Mouse (Mus musculus): Measurements from ENCODE around the gene Apof.

Apof gene

DNA sequence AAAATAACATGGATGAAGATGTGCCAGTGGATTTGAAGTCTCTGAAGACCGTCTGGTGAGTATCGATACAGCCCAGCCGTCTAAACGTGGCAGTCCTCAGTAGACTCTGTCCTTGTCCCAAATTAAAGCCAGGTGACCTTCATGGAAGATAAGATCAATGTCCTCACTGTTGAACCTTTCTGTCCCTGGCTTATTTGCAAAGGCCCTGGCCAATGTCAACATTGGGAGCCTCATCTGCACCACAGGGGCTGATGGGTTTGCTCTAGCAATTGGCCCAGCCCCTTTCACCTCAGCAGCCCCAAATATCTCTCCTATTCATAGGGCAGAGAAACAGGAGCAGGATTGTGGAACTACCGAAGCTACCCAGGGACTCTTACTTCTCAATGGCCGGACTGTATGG lies at the start of gene Apof:
Apof (plus strand) TSS at position 301 of the 400 bp plus-strand sequence.
- no peak for DNase-seq (ENCODE audit: low read depth, low spot score)

DNA sequence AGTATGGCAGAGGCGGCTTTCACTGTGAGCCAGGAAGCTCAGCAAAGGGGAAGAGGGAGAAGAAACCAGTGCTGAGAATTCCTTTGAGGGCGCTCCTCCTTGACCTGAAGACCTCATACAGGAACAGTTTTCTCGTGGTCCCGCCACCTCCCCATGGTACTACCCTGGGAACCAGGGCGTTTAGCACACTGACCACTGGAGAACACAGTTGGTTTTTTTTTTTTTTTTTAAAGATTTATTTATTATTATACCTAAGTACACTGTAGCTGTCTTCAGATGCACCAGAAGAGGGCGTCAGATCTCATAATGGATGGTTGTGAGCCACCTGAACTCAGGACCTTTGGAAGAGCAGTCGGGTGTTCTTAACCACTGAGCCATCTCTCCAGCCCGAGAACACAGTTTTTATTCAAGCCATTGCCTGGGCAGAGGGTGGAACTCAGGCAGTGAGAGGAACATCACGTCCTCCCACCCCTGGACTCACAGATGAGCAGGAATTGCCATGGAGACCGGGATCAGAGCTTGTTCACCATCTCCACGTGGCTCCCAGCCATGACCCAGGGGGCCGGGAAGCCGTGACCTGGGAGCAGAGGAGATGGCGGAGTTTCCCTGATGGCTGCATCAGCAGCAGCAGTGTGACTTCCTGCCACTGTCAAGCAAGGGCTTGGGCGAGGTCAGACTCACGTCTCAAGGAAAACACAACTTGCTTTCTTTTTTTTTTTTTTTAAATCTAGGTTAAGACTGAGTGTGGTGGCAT lies 46.8 kb upstream of the Apof start:
- DNase-seq (ENCODE audit: low read depth, low spot score): no peak

DNA sequence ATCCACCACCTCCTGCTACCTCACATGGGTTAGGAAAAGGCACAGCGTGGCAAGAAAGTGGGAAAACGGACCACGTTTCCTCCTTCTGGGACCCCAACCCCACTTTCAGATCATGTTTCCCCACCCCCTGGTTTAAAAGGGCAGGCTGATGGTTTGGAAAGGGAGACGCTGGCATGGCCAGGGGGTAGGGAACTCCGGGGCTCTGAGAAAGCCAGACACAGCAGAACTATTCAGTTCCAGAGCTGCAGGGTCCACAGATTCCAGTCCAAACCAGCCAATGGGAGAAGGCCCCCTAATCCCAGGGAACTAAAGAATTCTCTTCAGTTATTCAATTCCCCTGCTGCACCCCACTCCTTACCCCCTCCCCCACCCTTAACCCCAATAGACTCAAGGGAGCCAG lies 43.4 kb upstream of the Apof start:
- no peak for DNase-seq (ENCODE audit: low read depth, low spot score)

DNA sequence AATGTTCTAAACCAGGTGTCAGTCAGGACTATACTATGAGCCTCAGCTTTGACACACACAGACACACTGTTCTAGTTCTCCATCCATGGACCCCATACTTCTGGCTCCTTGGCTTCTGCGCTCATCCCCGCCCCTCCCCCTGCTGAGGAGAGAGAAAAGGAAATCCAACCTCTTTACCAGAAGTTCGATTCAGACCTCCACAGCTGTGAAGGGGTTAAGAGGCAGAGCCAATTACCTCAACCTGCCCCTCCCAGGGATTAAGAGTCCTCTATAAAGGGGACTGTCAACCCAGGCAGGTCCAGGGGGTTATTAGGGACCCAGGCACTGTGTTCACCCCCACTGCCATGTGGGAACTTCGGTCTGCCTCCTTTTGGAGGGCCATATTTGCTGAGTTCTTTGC lies 42.9 kb upstream of the Apof start, which contains the start of gene Mip:
Mip (plus strand) TSS at position 301 of the 400 bp plus-strand sequence.
- DNase-seq (ENCODE audit: low read depth, low spot score): no peak

DNA sequence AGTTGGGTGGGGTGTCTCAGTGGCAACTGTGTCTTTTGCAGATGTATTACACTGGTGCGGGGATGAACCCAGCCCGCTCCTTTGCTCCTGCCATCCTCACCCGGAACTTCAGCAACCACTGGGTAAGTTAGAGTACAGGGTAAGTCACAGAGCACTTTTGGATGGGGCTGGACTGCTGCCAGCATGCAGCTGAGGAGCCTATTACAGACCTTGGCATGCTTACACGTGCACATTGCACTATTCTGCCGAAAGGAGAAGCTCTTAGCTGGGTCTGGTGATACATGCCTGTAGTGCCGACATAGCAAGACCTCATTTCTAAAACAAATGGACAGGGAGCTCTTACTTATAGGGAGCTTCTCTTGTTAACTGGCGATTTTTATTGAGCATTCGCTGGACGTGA lies 40.9 kb upstream of the Apof start:
- no peak for DNase-seq (ENCODE audit: low read depth, low spot score)

DNA sequence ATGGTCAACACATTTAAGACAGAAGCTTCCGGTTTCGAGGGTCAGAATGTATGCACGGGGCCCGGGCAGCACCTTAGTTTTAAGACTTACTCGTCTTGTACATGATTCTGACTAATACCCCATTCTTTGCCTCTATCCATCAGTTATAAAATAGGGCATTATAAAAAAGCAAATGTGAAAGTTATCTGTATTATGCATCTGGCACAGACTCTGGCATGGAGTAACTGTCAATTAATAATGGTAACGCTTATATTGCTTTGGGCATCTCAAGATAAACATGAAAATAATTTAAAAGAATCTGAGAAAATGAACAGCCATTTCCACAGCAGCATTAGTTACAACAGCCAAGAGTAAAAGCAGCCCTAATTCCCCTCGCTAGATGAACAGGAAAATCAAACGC lies 40.5 kb upstream of the Apof start:
- no peak for DNase-seq (ENCODE audit: low read depth, low spot score)

DNA sequence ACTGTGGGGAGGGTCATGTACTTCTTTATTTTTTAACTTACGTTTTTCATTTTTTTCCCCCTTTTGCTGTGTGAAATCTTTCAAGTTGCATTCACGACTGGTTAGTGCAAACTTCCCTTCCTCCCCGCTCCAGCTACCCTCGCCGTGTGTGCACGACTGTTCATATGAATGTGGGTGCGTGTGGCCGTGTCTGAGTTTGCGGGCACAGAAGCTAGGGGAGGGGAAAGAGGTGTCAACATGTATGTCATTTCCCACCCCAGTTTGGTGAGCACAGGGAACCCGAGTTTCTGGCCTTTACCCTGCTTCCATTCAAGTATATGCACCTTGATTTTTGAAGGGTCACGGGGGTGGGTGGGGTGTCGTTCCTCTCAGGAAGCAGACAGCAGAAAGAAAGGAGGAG lies 37.9 kb upstream of the Apof start:
- DNase-seq (ENCODE audit: low read depth, low spot score): no peak

DNA sequence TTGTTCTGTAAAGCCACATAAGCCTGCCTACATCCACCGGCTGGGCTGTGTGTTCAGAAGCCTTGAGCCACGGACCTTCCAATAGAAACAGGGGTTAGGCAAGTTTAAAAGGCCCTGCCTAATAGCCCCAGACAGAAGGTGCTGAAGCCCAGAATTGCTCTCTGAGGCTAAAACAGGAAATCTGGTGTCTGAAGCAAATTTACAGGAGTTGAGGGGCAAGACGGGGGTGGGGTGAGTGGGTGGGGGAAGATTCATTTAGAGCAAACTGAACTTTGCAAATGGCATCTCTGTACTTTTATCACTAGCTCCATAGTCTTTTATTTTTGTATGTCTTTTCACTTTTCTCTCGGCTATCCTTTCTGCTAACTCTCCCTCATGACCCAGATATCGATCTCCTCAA lies 37.3 kb upstream of the Apof start:
- no peak for DNase-seq (ENCODE audit: low read depth, low spot score)

DNA sequence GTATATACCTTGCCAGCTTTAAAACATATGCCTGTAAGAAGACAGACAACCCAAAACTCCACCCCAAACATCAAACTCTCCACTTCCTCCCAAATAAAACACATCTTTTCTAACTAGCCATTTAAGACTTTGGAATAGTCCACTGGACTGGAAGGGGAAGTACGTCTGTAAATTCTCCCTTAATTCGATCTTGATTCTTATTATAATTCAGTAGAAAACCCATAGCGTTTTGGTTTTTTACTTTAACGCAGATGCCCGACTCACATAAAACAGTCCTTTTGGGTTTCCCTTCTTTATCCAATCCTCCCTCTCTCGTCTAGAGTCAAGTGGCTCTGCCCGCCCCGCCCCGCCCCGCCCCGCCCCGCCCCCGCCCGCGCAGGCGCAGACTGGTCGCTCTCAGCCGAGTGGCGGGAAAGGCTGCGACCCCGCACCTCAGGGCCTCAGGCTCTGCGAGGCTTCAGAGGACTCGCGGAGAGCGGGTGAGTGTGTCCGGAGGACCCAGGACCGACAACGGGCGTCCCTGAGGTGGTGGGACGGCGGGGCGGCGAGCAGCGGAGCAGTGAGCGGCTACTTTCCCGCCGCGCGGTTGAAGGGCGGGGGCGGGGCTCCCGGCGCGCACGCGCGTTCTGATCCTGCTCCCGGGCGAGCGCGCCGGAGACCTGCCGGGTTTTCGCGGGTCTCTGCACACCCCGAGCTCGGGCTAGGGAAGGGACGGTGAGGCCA lies 36.6 kb upstream of the Apof start, which contains the start of gene Timeless:
Timeless (plus strand) TSS at position 369 of the 723 bp plus-strand sequence.
- peak; percentile 78 for DNase-seq (ENCODE audit: low read depth, low spot score)

DNA sequence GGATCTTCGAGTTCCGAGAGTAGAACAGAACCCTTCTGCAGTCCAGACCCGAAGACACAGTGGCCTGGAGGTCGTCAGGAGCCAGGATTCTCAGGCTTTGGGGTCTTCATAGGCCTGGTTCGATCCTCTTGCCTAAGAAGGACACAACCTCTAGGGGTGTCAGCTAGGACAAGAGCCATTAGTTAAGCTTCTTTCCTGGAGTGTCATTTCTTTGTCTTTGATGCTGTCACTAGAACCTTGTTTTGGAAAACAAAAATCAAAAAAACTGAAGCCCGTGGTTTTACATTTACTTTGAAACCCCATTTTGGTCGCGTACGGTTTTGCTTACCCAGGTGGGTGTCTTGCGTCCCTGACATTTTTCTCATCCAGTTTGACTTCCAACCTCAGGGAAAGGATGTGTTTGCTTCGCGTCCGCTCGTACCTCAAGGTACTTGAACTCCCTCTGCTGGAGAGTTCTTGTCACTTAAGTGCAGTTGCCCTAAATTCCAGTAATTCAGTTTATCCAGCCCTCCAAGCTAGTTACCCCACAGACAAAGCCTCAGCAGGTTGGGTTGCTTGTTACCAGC lies 36.0 kb upstream of the Apof start:
- DNase-seq (ENCODE audit: low read depth, low spot score): peak; percentile 87

DNA sequence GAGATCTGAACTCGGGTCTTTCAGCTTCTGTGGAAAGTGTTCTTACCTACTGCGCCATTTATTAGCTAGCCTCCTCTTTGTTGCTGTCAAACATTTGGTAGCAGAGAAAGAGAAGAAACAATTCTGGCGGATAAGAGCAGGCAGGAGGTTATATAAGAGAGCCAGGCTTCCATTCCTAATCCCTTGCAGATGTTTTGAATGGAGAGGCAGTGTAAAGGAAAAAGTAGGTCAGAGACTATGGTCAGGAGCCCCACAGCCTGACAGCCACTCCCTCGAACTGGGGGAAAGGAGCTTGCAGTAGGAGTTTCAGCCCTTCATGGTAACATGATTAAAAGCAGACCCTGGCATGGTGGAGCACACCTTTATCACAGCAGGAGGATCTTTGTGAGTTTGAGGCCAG lies 32.1 kb upstream of the Apof start:
- DNase-seq (ENCODE audit: low read depth, low spot score): no peak

DNA sequence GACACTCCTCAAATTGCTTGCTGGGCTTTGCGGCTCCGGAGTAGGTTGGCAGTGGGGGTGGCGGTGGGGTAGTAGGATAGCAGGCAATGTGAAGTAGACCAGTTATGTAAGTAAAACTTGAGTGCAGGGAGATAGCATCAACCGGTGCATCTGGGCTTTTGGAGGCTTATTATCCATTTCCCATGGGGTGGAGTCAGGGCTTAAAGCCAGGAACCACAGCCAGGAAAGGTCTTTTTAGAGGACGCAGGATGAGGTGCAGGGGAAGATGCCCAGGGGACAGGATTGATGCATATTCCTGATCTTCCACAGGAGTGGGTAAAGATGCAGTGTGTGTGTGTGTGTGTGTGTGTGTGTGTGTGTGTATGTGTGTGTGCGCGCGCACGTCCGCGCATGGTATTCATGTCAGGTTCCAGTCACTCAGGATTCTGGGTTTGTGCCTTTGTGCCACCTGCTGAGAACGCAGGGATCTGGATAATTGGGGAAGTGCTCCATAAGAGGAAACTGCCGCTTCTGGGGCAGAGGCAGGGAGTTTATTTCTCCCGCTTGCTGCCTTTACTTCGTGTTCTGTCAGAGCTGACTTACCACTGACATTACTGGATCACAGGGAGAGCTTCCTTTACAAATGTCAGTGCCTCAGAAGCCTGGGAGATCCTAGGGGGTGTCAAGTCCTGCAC lies 30.5 kb upstream of the Apof start:
- DNase-seq (ENCODE audit: low read depth, low spot score): no peak

DNA sequence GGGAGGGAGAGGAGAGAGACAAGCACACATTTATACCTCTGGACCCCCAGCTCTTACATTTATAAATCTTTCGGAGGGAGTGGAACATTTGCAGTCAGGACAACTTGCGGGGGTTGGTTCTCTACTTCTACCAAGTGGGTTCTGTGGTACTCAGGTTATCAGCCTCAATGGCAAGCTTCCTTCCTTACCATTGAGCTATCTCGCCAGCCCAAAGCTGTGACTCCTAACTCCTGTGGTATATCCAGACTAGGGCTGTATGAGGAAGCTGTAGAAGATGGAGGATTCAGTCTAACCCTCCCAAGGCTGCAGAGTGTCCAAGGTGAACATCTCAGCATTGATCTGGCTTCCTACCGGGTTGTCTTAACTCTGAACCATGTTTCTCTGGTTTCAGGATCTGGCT lies 29.3 kb upstream of the Apof start:
- no peak for DNase-seq (ENCODE audit: low read depth, low spot score)

DNA sequence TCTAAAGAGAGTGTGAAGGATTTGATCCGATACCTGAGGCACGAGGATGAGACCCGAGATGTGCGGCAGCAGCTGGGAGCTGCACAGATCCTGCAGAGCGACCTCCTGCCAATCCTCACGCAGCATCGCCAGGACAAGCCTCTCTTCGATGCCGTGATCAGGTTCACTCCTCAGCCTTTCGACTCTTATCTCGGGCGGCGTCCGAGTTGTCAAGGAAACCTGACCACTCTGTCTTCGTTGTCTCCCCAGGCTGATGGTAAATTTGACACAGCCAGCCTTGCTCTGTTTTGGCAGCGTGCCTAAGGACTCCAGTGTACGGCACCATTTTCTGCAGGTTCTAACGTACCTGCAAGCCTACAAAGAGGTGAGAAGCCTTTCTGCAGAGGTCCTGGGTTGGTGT lies 28.3 kb upstream of the Apof start:
- no peak for DNase-seq (ENCODE audit: low read depth, low spot score)

DNA sequence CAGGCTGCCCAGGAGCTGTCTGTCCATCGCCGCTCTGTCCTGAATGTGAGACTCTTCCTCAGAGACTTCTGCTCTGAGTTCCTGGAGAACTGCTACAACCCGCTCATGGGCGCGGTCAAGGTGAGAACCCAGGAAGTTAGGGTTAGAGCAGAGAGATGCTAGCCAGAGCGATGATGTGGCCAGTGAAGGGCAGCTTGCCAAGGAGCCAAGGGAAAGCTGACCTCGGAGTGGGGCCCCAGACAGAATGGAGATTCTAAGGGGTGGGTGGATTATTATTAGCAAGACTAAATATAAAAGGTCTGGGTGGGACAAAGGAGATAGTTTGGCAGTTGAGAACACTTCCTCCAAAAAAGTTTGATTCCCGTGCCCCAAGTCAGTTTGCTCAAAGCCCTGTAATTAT lies 25.2 kb upstream of the Apof start:
- no peak for DNase-seq (ENCODE audit: low read depth, low spot score)

DNA sequence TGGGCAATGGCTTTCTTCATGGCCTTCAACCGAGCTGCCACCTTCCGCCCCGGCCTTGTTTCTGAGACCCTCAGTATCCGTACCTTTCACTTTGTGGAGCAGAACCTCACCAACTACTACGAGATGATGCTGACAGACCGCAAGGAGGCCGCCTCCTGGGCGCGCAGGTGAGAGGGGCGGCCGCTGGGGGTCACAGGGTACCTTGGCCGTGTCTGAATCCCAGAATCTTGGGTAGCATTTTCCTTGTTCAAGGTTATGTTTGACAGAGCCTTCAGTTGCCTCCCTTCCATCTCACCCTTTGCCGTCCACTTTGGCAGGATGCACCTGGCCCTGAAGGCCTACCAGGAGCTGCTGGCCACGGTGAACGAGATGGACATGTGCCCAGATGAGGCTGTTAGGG lies 24.4 kb upstream of the Apof start:
- DNase-seq (ENCODE audit: low read depth, low spot score): no peak

DNA sequence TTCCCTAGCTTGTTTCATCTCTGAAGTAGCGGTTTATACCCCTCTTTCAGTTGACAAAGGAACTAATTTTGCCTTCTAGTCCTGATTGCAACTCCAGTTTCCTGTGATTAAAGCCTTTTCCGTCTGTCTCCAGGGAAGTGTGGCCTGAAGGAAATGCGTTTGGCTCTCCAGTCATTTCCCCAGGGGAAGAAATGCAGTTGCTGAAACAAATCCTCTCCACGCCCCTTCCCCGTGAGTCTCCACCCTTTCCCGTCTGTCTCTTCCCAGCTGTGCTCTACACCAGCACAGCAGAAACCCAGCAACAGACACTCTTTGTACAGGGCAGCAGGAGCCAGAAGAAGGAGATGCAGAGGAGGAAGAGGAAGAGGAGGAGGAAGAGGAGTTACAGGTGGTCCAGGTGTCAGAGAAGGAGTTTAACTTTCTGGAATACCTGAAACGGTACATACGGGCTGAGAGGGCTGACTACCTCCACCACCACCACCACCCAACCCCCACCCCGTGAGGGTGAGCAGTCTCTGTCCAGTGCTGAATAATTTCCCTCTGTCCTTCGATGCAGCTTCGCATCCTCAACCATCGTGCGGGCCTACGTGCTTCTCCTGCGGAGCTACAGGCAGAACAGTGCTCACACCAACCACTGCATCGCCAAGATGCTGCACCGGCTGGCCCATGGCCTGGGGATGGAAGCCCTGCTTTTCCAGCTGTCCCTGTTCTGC lies 21.3 kb upstream of the Apof start:
- no peak for DNase-seq (ENCODE audit: low read depth, low spot score)

DNA sequence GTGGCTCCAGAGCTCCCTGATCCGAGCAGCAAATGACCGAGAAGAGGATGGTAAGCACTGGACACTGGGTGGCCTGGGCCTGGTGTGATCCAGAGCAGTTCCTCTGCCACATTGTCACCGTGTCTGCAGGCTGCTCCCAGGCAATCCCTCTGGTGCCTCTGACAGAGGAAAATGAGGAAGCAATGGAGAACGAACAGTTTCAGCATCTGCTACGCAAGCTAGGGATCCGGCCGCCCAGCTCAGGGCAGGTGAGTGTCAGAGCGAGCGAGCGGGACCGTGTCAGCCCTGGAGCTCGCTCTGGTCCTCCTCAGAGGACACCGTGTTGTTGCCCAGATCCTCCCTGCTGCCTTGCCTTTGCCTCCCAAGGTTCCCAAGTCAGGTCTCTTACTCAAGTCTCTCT lies 17.9 kb upstream of the Apof start:
- no peak for DNase-seq (ENCODE audit: low read depth, low spot score)

DNA sequence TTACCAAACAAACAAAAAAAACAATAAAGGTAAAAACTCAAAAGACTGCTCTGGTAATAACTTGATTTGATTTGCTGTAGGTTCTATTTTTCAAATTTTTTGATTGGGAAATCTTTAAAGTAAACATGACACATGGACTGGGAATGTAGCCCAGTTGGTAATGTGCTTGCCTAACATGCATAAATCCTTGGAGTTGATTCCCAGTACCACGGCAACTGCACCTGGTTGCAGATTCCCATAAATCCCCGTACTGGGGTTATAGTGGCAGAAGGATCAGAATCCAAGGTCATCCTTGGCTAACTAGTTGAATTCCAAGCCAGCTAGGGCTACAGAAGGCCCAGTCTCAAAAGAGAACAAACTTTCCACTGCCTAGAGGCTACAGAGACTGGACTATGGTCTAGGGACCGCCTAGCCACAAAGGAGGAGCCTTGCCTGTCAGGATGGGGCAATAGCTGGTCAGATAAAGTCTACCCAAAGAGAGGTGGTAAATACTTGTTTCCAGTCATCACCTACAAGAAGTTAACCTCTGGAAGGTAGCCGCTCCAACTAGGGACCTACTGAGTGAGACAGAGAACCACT lies 14.7 kb upstream of the Apof start, which contains the start of gene Apon:
Apon (plus strand) TSS at position 420 of the 579 bp plus-strand sequence.
- DNase-seq (ENCODE audit: low read depth, low spot score): no peak

DNA sequence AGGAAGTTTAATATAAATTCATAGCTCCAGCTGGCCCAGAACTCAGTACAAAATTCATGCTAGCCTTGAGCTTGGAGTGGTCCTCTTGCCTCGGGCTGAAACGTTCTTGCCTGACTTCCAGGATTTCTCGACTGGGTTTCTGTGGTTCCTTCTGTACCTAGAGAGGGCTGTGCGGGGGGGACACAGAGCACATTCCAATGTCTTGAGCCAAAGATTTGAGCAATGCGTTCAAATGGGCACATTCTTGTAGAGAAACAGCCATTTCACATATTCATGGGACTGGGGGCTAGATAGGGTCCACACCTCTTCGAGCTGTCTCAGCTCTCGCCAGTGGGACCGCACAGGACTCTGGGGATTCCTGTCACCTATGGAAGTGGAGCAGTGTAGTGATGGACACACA lies 12.5 kb upstream of the Apof start:
- no peak for DNase-seq (ENCODE audit: low read depth, low spot score)

DNA sequence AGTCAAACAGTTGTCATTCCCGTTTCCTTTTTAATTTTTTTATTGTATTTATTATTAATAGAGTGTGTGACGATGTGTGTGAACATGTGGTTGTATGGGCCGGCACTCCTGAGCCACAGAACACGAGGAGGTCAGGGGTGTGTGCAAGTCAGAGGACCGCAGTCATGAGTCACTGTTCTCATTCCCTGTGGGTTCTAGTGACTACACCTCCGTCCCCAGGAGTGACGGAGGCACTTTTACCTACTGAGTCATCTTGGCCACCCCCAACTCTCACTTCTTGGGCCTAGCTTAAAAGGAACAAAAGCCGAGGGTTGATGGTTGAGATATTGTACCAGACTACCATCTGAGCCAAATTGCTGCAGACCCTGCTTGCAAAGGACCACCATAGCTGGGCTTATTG lies 12.1 kb upstream of the Apof start:
- no peak for DNase-seq (ENCODE audit: low read depth, low spot score)
